Mouse (Mus musculus): ENCODE measurements at regions not wholly inside any gene's neighbourhood (a gene's known extent, or its start where the extent isn't known, plus 50 kb on each side); places are given as distances from the start of the nearest gene placed in this dataset.

DNA sequence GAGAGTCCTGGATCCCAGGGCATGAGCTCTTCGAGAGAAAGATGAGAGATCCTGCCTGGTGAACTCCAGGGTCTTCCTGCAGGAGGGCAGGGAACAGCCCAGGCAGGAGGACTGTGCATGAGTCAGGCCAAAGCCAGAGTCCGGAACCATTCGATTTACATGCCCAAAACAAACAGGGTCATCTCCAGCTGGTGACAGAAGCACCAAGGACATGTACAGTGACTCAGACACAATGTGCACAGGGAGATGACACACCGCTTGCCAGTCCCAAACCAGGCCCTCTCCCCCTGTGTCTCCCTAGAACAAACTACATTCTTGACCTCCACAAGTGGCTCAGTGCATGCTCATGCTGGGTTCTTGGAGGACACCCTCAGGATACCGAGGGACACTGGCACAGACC, 199.3 kb upstream of the Igsf21 start:
- no peak for TF ChIP-seq GATA1 (IDR thresholded peaks at IDR 0.05; ENCODE audit: borderline replicate concordance, low read length)
- TF ChIP-seq FLI1 (IDR thresholded peaks at IDR 0.05; ENCODE audit: low read length) = no peak

Measured in megakaryocyte, embryonic 14.5 days (primary cell).